Mouse (Mus musculus): ENCODE results near the gene Ebp.

Ebp gene

GRCm38 (mm10) chrX:8193419-8193723, at the start of gene Ebp:
Ebp (minus strand) TSS chrX:8193512.
- no peak for DNase-seq (ENCODE audit: low read depth)

GRCm38 (mm10) chrX:8238804-8239395, 45.6 kb upstream of the Ebp start:
- DNase-seq (ENCODE audit: low read depth): no peak

- DNase-seq (ENCODE audit: low read depth): no peak
Measured at GRCm38 (mm10) chrX:8236704-8237103, 43.4 kb upstream of the Ebp start.

GRCm38 (mm10) chrX:8233602-8234001, 40.3 kb upstream of the Ebp start:
- DNase-seq (ENCODE audit: low read depth): no peak

- no peak for DNase-seq (ENCODE audit: low read depth)
Measured at GRCm38 (mm10) chrX:8230272-8230671, 37.0 kb upstream of the Ebp start.

- DNase-seq (ENCODE audit: low read depth): no peak
Measured at GRCm38 (mm10) chrX:8223473-8223872, 30.2 kb upstream of the Ebp start.

GRCm38 (mm10) chrX:8222678-8223421, 29.5 kb upstream of the Ebp start:
- no peak for DNase-seq (ENCODE audit: low read depth)

- DNase-seq (ENCODE audit: low read depth): no peak
Measured at GRCm38 (mm10) chrX:8222296-8222677, 29.0 kb upstream of the Ebp start.

GRCm38 (mm10) chrX:8219651-8220050, 26.3 kb upstream of the Ebp start:
- no peak for DNase-seq (ENCODE audit: low read depth)

- peak; percentile 23 for DNase-seq (ENCODE audit: low read depth)
Measured at GRCm38 (mm10) chrX:8218114-8218513, 24.8 kb upstream of the Ebp start.

- no peak for DNase-seq (ENCODE audit: low read depth)
Measured at GRCm38 (mm10) chrX:8217383-8217782, 24.1 kb upstream of the Ebp start.

- DNase-seq (ENCODE audit: low read depth): no peak
Measured at GRCm38 (mm10) chrX:8211490-8212207, 18.3 kb upstream of the Ebp start.

- DNase-seq (ENCODE audit: low read depth): no peak
Measured at GRCm38 (mm10) chrX:8209720-8210119, 16.4 kb upstream of the Ebp start.

- no peak for DNase-seq (ENCODE audit: low read depth)
Measured at GRCm38 (mm10) chrX:8207224-8207623, 13.9 kb upstream of the Ebp start.

- no peak for DNase-seq (ENCODE audit: low read depth)
Measured at GRCm38 (mm10) chrX:8206694-8207197, 13.4 kb upstream of the Ebp start.

- DNase-seq (ENCODE audit: low read depth): no peak
Measured at GRCm38 (mm10) chrX:8206015-8206693, 12.8 kb upstream of the Ebp start, which contains the start of gene Porcn. Porcn (minus strand) TSS chrX:8206525.

GRCm38 (mm10) chrX:8205551-8205950, 12.2 kb upstream of the Ebp start:
- DNase-seq (ENCODE audit: low read depth): no peak

GRCm38 (mm10) chrX:8205088-8205487, 11.8 kb upstream of the Ebp start:
- no peak for DNase-seq (ENCODE audit: low read depth)

- DNase-seq (ENCODE audit: low read depth): no peak
Measured at GRCm38 (mm10) chrX:8204076-8204475, 10.8 kb upstream of the Ebp start.

- DNase-seq (ENCODE audit: low read depth): no peak
Measured at GRCm38 (mm10) chrX:8203105-8203504, 9.8 kb upstream of the Ebp start.

- peak; percentile 88 for DNase-seq (ENCODE audit: low read depth)
Measured at GRCm38 (mm10) chrX:8192640-8193418, 483 bp downstream of the Ebp start.

All from 416B (cell line).